Mouse (Mus musculus): ENCODE results near the gene Axdnd1. TPM values are rescaled to one million over a fixed set of nuclear protein-coding genes. Genes with fewer than 3 reads are reported as not detected.
"Not testable (repeated sequence)": the region's sequence is repeated elsewhere in the genome, so short reads cannot be mapped to it uniquely, and the experiment has no call there.

Axdnd1 gene
- total RNA-seq, 2 experiments from 2014 or later: not detected

DNA sequence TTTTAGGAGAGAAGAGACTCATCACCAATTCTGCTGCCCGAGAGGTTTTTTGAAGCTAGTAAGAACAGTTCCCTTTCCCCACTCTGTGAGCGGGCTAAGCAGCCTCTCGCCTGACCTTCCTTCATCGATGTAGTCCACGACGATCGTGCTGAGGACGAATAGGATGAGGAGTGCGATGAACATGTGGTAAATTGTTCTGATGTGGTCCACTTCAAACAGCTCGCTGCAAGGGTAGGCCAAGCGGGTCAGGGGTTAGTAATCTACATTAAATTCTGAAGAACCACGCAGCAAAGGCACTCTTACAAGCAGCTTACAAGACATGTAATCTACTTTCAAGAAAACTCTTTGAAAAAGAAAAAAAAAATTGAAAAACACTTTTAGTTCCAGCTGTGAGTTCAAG, 21.3 kb upstream of the Axdnd1 start:
- ATAC-seq (replicated peaks; ENCODE audit: low FRiP score, poor library complexity, severe bottlenecking): no peak

- ATAC-seq (replicated peaks; ENCODE audit: low FRiP score, poor library complexity, severe bottlenecking): no peak
Observed at GRCm38 (mm10) chr1:156437726-156438125, 16.8 kb upstream of the Axdnd1 start.

- no peak for ATAC-seq (replicated peaks; ENCODE audit: low FRiP score, poor library complexity, severe bottlenecking)
Observed at GRCm38 (mm10) chr1:156437016-156437708, 16.2 kb upstream of the Axdnd1 start.

DNA sequence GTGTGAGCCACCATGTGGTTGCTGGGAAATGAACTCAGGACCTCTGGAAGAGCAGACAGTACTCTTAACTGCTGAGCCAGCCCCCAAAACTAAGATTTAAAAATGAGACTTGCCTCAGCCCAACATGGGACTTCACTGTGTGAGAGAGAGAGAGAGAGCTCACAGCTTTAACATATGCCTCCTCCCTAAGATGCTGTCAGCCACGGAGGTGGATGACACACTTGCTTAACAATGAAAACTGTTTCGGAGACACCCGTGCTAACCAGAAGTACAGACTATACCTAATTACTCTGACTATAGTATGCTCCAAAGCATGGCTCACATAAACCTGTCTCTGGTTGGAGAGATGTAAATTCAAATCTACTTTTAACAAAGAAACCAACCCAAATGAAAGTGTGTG, 12.5 kb upstream of the Axdnd1 start:
- ATAC-seq (replicated peaks; ENCODE audit: low FRiP score, poor library complexity, severe bottlenecking): no peak

GRCm38 (mm10) chr1:156432498-156432897, 11.5 kb upstream of the Axdnd1 start:
- no peak for ATAC-seq (replicated peaks; ENCODE audit: low FRiP score, poor library complexity, severe bottlenecking)

GRCm38 (mm10) chr1:156428434-156428833, 7.5 kb upstream of the Axdnd1 start:
- ATAC-seq (replicated peaks; ENCODE audit: low FRiP score, poor library complexity, severe bottlenecking): no peak

DNA sequence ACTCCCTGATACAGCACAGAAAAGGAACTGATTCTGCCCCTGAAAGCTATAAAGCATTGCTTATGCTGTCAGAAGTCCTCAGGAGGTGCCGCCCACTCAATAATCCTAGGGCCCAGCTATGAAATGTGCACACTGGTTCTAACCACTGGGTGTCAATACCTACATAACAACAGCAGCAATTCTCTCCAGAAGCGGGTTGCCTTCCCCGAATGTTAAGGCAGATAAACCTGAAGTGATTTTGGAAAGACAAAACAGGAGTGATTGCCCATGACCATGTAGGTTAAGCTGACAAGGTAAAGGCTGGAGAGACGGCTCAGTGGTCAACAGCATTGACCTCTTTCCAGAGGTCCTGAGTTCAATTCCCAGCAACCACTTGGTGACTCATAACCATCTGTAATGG, 4.8 kb upstream of the Axdnd1 start:
- no peak for ATAC-seq (replicated peaks; ENCODE audit: low FRiP score, poor library complexity, severe bottlenecking)

- no peak for ATAC-seq (replicated peaks; ENCODE audit: low FRiP score, poor library complexity, severe bottlenecking)
Observed at GRCm38 (mm10) chr1:156424054-156424453, 3.1 kb upstream of the Axdnd1 start.

DNA sequence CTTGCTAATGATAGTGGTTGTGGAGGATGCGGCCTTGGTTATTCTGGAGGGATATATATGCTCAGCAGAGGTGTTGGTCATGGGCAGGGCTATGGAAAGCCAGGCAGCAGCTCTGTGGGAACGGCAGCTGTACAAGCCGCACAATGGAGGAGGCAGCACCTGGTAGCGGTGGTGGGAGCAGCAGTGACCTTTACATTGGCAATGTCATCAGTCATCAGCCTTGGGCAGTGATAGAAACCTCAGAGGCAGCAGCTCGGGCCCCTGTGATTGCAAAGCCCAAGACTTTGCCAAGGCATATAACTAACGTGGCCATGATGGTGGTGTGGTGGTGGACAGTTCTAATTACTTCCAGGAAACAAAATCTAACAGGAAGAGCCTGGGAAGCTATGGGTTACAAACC, 2.5 kb upstream of the Axdnd1 start:
- ATAC-seq (replicated peaks; ENCODE audit: low FRiP score, poor library complexity, severe bottlenecking): no peak

DNA sequence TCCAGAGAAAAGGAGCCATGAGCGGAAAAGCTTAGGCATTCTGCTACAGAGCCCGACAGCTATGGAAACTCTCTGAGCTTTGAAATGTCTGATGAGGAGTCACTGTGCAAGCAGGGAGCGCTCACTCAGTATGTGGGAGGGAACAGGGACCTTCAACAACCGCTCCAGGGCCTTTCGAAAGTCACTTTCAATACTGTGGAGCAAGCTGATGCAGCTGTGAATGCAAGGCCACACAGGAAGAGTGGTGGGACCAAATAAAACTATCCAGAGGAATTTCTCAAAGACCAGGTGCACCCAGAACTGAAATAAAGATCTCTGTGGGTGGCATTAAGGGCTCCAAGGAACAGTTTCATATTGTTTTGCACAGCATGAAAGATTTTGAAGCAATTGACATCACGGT, 1.9 kb upstream of the Axdnd1 start:
- ATAC-seq (replicated peaks; ENCODE audit: low FRiP score, poor library complexity, severe bottlenecking): no peak

- no peak for ATAC-seq (replicated peaks; ENCODE audit: low FRiP score, poor library complexity, severe bottlenecking)
Observed at GRCm38 (mm10) chr1:156418170-156418569, 2.8 kb downstream of the Axdnd1 start.

GRCm38 (mm10) chr1:156408521-156408920, 12.4 kb downstream of the Axdnd1 start:
- no peak for ATAC-seq (replicated peaks; ENCODE audit: low FRiP score, poor library complexity, severe bottlenecking)

GRCm38 (mm10) chr1:156408004-156408403, 13.0 kb downstream of the Axdnd1 start:
- ATAC-seq (replicated peaks; ENCODE audit: low FRiP score, poor library complexity, severe bottlenecking): no peak

GRCm38 (mm10) chr1:156403251-156403650, 17.7 kb downstream of the Axdnd1 start:
- no peak for ATAC-seq (replicated peaks; ENCODE audit: low FRiP score, poor library complexity, severe bottlenecking)

DNA sequence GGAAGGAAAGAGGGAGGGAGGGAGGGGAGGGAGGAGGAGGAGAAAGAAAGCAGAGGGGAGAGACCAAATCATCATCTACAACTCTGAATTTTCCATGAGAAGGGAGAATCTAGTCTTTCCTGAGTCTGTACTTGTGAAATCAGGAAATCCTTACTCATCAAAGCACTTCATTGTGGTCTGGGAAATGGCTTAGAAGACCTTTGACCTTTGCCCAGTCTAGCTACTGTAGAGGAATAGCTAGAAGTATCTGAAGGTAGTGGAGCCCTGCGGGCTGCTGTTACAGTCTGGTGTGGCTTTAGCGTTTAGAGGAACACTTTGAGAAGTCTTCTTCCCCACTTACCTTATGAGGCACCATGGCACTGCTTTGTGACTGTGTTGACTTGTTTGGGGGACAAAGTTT, 18.5 kb downstream of the Axdnd1 start:
- no peak for ATAC-seq (replicated peaks; ENCODE audit: low FRiP score, poor library complexity, severe bottlenecking)

- ATAC-seq (replicated peaks; ENCODE audit: low FRiP score, poor library complexity, severe bottlenecking): not testable (repeated sequence)
Observed at GRCm38 (mm10) chr1:156400159-156400558, 20.8 kb downstream of the Axdnd1 start.

DNA sequence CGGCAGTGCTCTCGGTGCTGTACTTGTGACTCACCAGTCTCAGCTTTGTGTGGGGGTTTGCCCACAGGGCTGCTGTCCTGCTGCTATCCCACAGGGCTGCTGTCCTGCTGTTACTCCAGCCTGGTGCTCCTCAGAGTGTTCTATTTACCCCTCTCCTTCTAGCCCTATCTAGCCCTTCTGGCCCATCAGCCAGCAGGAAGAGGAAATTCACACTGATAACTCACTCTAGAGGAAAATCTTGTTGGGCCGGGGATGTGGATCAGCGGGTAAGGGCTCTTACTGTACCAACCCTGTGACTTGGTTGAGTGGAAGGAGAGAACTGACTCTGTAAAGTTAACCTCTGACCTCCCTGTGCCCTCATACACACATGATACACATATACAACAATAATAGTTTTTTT, 27.8 kb downstream of the Axdnd1 start:
- no peak for ATAC-seq (replicated peaks; ENCODE audit: low FRiP score, poor library complexity, severe bottlenecking)

DNA sequence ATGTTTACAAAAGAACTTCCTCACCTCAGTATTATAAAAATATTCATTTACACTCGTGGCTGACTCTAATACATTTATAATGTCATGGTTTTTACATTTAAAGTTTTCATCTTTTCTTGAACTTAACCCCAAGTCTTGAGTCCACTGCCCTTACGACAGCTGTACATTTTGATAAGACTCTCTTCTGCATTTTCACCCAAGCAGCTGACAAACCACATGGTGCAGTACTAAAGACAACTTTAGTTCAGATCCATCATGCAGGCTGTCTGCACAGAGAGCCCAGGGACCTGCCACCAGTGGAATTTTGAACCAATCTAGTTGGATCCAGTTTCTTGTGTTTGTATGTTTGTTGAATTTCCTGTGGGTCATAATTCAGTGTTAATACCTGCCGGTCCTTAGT, 34.1 kb downstream of the Axdnd1 start:
- ATAC-seq (replicated peaks; ENCODE audit: low FRiP score, poor library complexity, severe bottlenecking): peak; percentile 90

GRCm38 (mm10) chr1:156386232-156386631, 34.7 kb downstream of the Axdnd1 start:
- 0 out of 2 replicates have a peak, but pooled peaks have one; percentile 37 for ATAC-seq (replicated peaks; ENCODE audit: low FRiP score, poor library complexity, severe bottlenecking)

DNA sequence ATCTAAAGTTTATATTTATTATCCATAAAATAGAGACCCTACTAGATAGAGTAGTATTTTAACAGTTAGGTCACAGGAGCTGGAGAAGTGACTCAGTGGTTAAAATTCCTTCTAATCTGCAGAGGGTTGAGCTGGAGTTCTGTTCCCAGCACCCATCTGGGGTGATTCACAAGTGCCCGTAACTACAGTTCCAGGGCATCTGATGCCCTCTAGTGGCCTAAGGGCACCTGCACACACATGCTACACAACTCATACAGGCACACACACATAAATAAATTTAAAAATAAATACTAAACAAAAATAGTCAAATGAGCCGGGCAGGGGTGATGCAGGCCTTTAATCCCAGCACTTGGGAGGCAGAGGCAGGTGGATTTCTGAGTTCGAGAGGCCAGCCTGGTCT, 39.7 kb downstream of the Axdnd1 start:
- ATAC-seq (replicated peaks; ENCODE audit: low FRiP score, poor library complexity, severe bottlenecking): no peak

DNA sequence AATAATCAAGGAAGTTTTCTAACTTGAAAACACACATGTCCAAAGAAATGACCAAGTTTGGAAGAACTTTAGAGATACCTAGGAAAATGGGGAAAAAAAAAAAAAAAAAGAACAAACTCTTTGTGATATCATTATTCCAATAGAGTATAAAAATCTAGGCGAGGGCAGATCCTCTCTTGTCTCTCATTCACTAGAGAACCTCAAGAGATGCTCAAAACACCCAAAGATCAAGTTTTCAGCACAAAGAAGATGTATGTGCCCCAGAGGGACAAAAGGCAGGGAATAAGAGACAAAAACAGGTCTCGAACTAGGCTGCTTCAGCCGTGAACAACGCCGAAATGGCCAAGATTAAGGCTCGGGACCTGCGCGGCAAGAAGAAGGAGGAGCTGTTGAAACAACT, 55.2 kb downstream of the Axdnd1 start, which contains the start of gene Gm2000:
Gene Gm2000 (plus strand): TSS at position 301 of the 400 bp plus-strand sequence.
- ATAC-seq (replicated peaks; ENCODE audit: low FRiP score, poor library complexity, severe bottlenecking): no peak

DNA sequence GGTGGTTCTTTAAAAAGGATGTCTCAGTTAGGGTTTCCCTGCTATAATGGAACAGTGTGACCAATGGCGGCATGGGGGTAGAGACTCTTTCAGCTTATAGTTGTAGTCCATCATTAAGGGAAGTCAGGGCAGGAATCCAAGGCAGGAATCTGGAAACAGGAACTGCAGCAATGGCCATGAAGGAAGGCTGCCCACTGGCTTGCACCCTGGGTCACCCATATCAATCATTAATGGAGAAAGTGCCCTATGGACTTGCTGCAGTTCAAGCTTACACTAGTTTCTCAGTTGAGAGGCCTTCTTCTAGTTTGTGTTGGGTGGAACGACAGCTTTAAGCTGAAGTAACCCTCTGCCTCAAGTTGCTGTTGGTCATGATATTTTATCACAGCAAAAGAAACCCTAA, 68.5 kb downstream of the Axdnd1 start:
- ATAC-seq (replicated peaks; ENCODE audit: low FRiP score, poor library complexity, severe bottlenecking): no peak
